Mouse (Mus musculus): ENCODE measurements around the gene Zyg11a. TPM values are rescaled to one million over a fixed set of nuclear protein-coding genes. Genes with fewer than 3 reads are reported as not detected.
A peak's percentile ranks its signal among the peaks of the same experiment; 100 is the strongest.

Zyg11a gene
- polyA plus RNA-seq, 1 experiment from 2014 or later: not detected

DNA sequence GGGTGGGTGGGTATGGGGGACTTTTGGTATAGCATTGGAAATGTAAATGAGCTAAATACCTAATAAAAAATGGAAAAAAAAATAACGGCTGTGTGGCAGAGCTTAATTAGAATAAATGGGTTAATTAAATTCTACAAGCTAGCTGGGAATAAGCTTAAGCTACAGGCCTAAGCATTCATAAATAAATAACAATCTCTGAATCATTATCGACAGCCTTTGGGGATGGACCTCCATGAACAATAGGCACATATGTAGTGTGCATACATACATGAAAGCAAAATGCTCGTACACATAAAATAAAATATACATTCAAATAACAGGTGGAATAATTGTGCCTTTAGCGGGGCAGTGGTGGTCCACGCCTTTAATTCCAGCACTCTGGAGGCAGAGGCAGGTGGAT lies 4.7 kb upstream of the Zyg11a start:
- Histone ChIP-seq H3K4me2 (ENCODE audit: low read length) (no peak overlapping the region), H3K9me3 (ENCODE audit: control insufficient read depth, low read length) (no peaks in the 10 kb centered on the region), H3K27ac (replicated peaks in 1 of 2; ENCODE audit: control insufficient read depth in 1 of 2, insufficient read depth in 1 of 2, low read depth in 2 of 2, low read length in 2 of 2) (no peak overlapping the region), H3K36me3 (ENCODE audit: control insufficient read depth, insufficient read depth, low read length) (no peaks in the 10 kb centered on the region), H3K27me3 (ENCODE audit: control insufficient read depth, insufficient read depth, low read length) (peaks cover 21% of the 10 kb centered on the region), H3K9ac (ENCODE audit: low read length) (no peak overlapping the region), H3K4me3 (ENCODE audit: control insufficient read depth in 1 of 2, insufficient read depth in 1 of 2, low read depth in 1 of 2, low read length in 2 of 2) (no peak overlapping the region), H3K4me1 (ENCODE audit: control insufficient read depth in 2 of 2, insufficient read depth in 2 of 2, low read length in 2 of 2) (peaks cover 3 to 11% of the 10 kb centered on the region in 2 experiments; a peak in 2 of 4 replicates)
- WGBS: 91% methylated on average over 5 of the region's 5 CpGs
- no peak for ATAC-seq (ENCODE audit: insufficient number of reproducible peaks, insufficient read depth, low FRiP score, low read depth)

DNA sequence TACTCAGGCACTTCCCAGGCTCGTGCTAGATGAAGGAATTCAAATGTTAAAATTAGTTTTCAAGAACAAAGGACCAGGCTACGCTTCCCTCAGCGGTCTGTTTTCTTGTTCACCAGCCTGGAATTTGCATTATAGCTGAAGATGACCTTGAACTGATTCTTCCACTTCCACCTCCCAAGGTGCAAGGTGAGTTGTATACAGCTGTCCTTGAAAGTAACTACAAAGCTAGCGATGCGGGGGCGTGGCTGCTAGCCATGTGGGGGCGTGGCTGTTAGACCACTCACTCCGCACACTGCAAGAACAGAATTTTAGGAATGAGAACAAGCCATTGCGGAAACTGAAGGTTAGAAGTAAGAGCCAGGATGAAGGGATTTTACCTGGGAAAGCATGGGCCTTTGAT lies 1.2 kb upstream of the Zyg11a start:
- no peak for ATAC-seq (ENCODE audit: insufficient number of reproducible peaks, insufficient read depth, low FRiP score, low read depth)
- peak overlapping the region; percentile 53 for H3K4me2 ChIP-seq (ENCODE audit: low read length)
- no peaks in the 10 kb centered on the region for H3K36me3 ChIP-seq (ENCODE audit: control insufficient read depth, insufficient read depth, low read length)
- 3% methylated on average over 9 of the region's 9 CpGs for WGBS
- no peaks in the 10 kb centered on the region for H3K9me3 ChIP-seq (ENCODE audit: control insufficient read depth, low read length)
- peaks cover 3 to 11% of the 10 kb centered on the region in 2 experiments; a peak in 2 of 4 replicates for H3K4me1 ChIP-seq (ENCODE audit: control insufficient read depth in 2 of 2, insufficient read depth in 2 of 2, low read length in 2 of 2)
- peak overlapping the region in 1 of 2 experiments; percentile 13; a peak in 1 of 4 replicates for H3K4me3 ChIP-seq (ENCODE audit: control insufficient read depth in 1 of 2, insufficient read depth in 1 of 2, low read depth in 1 of 2, low read length in 2 of 2)
- H3K27me3 ChIP-seq (ENCODE audit: control insufficient read depth, insufficient read depth, low read length): peaks cover 37% of the 10 kb centered on the region
- H3K9ac ChIP-seq (ENCODE audit: low read length): no peak overlapping the region
- no peak overlapping the region for H3K27ac ChIP-seq (replicated peaks in 1 of 2; ENCODE audit: control insufficient read depth in 1 of 2, insufficient read depth in 1 of 2, low read depth in 2 of 2, low read length in 2 of 2)

DNA sequence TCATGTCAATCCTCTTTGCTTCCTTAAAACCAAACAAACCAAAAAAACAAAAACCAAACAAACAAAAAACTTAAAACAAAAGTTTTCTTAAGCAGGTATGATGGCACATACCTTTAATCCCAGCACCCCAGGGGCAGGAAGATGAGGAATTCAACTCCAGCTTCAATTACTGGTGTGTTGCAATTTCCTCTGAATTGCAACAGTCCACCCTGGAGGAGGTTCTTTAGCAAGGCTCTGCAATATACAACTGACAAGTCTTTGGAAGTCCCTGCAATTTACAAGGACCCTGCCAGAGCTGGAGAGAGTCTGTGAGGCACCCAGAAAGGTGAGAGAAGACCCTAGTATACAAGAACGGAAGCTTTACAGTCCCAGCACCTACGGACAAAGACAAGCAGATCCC lies 4.8 kb downstream of the Zyg11a start:
- Histone ChIP-seq H3K36me3 (ENCODE audit: control insufficient read depth, insufficient read depth, low read length) (no peaks in the 10 kb centered on the region), H3K4me2 (ENCODE audit: low read length) (no peak overlapping the region), H3K4me3 (ENCODE audit: control insufficient read depth in 1 of 2, insufficient read depth in 1 of 2, low read depth in 1 of 2, low read length in 2 of 2) (no peak overlapping the region), H3K27me3 (ENCODE audit: control insufficient read depth, insufficient read depth, low read length) (peaks cover 21% of the 10 kb centered on the region), H3K9me3 (ENCODE audit: control insufficient read depth, low read length) (no peaks in the 10 kb centered on the region), H3K9ac (ENCODE audit: low read length) (no peak overlapping the region), H3K27ac (replicated peaks in 1 of 2; ENCODE audit: control insufficient read depth in 1 of 2, insufficient read depth in 1 of 2, low read depth in 2 of 2, low read length in 2 of 2) (no peak overlapping the region), H3K4me1 (ENCODE audit: control insufficient read depth in 2 of 2, insufficient read depth in 2 of 2, low read length in 2 of 2) (0 out of 4 replicates have a peak, but pooled peaks cover 0 to 3% of the 10 kb centered on the region in 2 experiments)
- WGBS: 87% methylated on average over 2 of the region's 2 CpGs
- no peak for ATAC-seq (ENCODE audit: insufficient number of reproducible peaks, insufficient read depth, low FRiP score, low read depth)

DNA sequence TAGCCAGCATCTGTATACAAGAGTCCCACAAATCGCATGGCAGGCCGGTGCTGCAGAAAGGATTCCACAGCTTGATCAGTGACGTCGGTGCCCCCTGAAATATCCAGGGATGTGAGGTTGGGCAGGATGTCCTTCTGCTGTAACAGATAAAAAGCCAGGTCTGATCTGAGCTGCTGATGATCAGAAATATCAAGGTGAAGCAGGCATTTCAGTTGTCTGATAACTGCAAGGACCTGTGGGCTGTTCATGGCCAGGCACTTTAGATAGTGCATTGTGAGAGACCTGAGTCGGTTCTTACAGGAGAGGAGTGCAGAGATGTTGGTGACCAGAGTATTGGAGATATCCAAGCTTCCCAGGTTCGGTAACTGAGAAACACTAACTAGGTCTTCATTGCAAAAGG lies 13.2 kb downstream of the Zyg11a start:
- H3K27ac ChIP-seq (replicated peaks in 1 of 2; ENCODE audit: control insufficient read depth in 1 of 2, insufficient read depth in 1 of 2, low read depth in 2 of 2, low read length in 2 of 2): no peak overlapping the region

DNA sequence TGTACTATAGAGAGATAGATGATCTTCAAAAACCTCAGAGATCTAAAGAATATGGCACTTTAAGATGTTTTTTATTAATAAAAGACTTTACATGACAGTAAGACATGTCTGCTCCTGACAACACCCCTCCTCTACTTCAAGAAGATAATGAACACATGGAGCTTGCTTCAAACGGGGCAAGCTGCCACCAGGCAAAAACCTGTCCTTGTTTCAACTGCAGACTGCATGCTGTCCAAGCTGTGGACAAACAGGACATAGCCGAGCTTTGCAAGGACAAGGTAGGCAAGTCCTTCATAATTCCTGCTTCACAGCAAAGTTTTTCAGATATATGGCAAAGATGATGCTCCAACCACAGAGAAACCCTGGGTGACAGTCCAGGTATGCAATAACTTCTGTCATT lies 18.6 kb downstream of the Zyg11a start:
- no peak for ATAC-seq (ENCODE audit: insufficient number of reproducible peaks, insufficient read depth, low FRiP score, low read depth)
- Histone ChIP-seq H3K4me3 (ENCODE audit: control insufficient read depth in 1 of 2, insufficient read depth in 1 of 2, low read depth in 1 of 2, low read length in 2 of 2) (no peak overlapping the region), H3K9ac (ENCODE audit: low read length) (no peak overlapping the region), H3K9me3 (ENCODE audit: control insufficient read depth, low read length) (no peaks in the 10 kb centered on the region), H3K4me2 (ENCODE audit: low read length) (no peak overlapping the region), H3K27me3 (ENCODE audit: control insufficient read depth, insufficient read depth, low read length) (no peaks in the 10 kb centered on the region), H3K27ac (replicated peaks in 1 of 2; ENCODE audit: control insufficient read depth in 1 of 2, insufficient read depth in 1 of 2, low read depth in 2 of 2, low read length in 2 of 2) (no peak overlapping the region), H3K36me3 (ENCODE audit: control insufficient read depth, insufficient read depth, low read length) (no peaks in the 10 kb centered on the region), H3K4me1 (ENCODE audit: control insufficient read depth in 2 of 2, insufficient read depth in 2 of 2, low read length in 2 of 2) (peaks cover 0 to 2% of the 10 kb centered on the region in 2 experiments; a peak in 1 of 4 replicates)
- WGBS: 54% methylated on average over 2 of the region's 2 CpGs

More for the DNA sequence above, 13.2 kb downstream of the Zyg11a start:
- Histone ChIP-seq H3K4me1 (ENCODE audit: control insufficient read depth in 2 of 2, insufficient read depth in 2 of 2, low read length in 2 of 2) (no peaks in the 10 kb centered on the region), H3K36me3 (ENCODE audit: control insufficient read depth, insufficient read depth, low read length) (no peaks in the 10 kb centered on the region), H3K4me3 (ENCODE audit: control insufficient read depth in 1 of 2, insufficient read depth in 1 of 2, low read depth in 1 of 2, low read length in 2 of 2) (no peak overlapping the region), H3K27me3 (ENCODE audit: control insufficient read depth, insufficient read depth, low read length) (no peaks in the 10 kb centered on the region), H3K9me3 (ENCODE audit: control insufficient read depth, low read length) (no peaks in the 10 kb centered on the region), H3K4me2 (ENCODE audit: low read length) (no peak overlapping the region), H3K9ac (ENCODE audit: low read length) (no peak overlapping the region)
- 77% methylated on average over 6 of the region's 6 CpGs for WGBS
- no peak for ATAC-seq (ENCODE audit: insufficient number of reproducible peaks, insufficient read depth, low FRiP score, low read depth)

DNA sequence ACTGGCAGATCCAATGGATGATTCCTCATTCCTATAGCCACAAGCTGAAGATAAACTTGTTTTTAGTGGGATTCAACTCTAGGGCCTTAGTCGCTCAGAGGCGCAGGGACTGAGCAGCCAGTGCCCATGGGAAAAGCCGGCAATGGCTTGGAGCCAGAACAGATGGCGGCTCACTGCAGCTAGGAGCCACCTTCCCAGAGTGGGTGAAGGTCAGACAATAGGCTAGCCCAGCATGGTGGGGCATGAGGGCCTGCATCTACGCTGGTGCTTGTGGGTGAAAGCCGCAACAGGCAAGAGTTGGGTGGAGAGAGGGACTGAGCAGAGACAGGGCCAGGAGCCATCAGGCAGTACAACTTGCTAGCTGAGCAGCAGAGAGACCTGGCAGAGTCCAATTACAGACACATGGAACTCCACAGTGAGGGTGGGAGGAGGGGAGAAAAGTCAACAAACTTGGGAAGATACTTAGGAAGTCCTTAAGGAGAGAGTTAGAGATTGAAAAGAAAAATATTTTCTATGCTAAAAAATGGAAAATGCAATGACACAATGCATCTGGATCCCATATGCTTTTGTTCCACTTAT lies 21.5 kb downstream of the Zyg11a start:
- no peak overlapping the region for H3K4me2 ChIP-seq (ENCODE audit: low read length)
- no peak for ATAC-seq (ENCODE audit: insufficient number of reproducible peaks, insufficient read depth, low FRiP score, low read depth)
- no peaks in the 10 kb centered on the region for H3K36me3 ChIP-seq (ENCODE audit: control insufficient read depth, insufficient read depth, low read length)
- H3K27me3 ChIP-seq (ENCODE audit: control insufficient read depth, insufficient read depth, low read length): no peaks in the 10 kb centered on the region
- peaks cover 0 to 2% of the 10 kb centered on the region in 2 experiments; a peak in 1 of 4 replicates for H3K4me1 ChIP-seq (ENCODE audit: control insufficient read depth in 2 of 2, insufficient read depth in 2 of 2, low read length in 2 of 2)
- H3K4me3 ChIP-seq (ENCODE audit: control insufficient read depth in 1 of 2, insufficient read depth in 1 of 2, low read depth in 1 of 2, low read length in 2 of 2): no peak overlapping the region
- H3K27ac ChIP-seq (replicated peaks in 1 of 2; ENCODE audit: control insufficient read depth in 1 of 2, insufficient read depth in 1 of 2, low read depth in 2 of 2, low read length in 2 of 2): no peak overlapping the region
- WGBS: 55% methylated on average over 6 of the region's 6 CpGs
- H3K9ac ChIP-seq (ENCODE audit: low read length): no peak overlapping the region
- H3K9me3 ChIP-seq (ENCODE audit: control insufficient read depth, low read length): no peaks in the 10 kb centered on the region

DNA sequence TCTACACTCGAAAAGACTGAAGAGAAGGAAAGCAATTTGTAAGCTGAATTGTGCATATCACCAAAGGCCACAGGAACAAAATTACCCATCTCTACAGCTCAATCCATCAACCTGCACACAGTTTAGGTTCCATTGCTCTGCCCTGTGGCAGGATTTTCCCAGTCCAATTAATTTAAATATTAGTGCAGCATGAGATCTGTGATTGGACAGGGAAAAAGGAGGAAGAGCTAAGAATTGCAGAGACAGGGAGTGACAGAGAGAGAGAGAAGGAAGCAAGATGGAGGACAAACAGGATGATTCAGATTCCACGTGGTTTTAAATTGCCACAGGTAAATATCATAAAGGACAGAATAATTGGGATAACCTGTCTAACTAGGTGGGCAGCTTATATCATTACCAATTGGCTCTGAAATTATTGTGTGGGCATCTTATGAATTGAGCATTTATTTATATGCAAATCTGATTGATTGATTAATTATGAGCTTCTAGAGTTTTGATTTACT lies 25.0 kb downstream of the Zyg11a start:
- Histone ChIP-seq H3K9ac (ENCODE audit: low read length) (no peak overlapping the region), H3K4me3 (ENCODE audit: control insufficient read depth in 1 of 2, insufficient read depth in 1 of 2, low read depth in 1 of 2, low read length in 2 of 2) (no peak overlapping the region), H3K9me3 (ENCODE audit: control insufficient read depth, low read length) (no peaks in the 10 kb centered on the region), H3K27ac (replicated peaks in 1 of 2; ENCODE audit: control insufficient read depth in 1 of 2, insufficient read depth in 1 of 2, low read depth in 2 of 2, low read length in 2 of 2) (no peak overlapping the region), H3K4me2 (ENCODE audit: low read length) (no peak overlapping the region), H3K4me1 (ENCODE audit: control insufficient read depth in 2 of 2, insufficient read depth in 2 of 2, low read length in 2 of 2) (peaks cover 0 to 2% of the 10 kb centered on the region in 2 experiments; a peak in 1 of 4 replicates), H3K36me3 (ENCODE audit: control insufficient read depth, insufficient read depth, low read length) (no peaks in the 10 kb centered on the region), H3K27me3 (ENCODE audit: control insufficient read depth, insufficient read depth, low read length) (no peaks in the 10 kb centered on the region)
- WGBS: 73% methylated on average over 2 of the region's 2 CpGs
- ATAC-seq (ENCODE audit: insufficient number of reproducible peaks, insufficient read depth, low FRiP score, low read depth): no peak

DNA sequence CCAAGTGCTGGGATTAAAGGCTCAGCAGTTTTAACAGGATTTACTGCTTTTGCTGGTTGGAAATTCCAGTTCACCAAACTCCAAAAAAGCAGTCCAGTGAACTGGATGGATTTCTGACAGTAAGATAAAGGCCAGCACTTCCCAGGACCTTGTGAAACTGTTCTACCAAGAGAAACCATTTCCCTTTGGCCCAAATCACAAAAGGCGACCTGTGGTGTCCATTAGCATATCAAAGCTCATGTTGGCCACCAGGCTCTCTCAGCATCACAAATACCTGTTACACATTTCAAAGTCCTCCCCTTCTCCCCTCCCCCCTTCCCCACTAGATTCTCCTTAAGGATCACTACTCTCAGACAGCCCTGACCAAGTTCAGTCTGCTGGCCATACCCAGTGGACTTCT lies 35.6 kb downstream of the Zyg11a start:
- Histone ChIP-seq H3K4me2 (ENCODE audit: low read length) (no peak overlapping the region), H3K36me3 (ENCODE audit: control insufficient read depth, insufficient read depth, low read length) (0 out of 2 replicates have a peak, but pooled peaks cover 1% of the 10 kb centered on the region), H3K4me1 (ENCODE audit: control insufficient read depth in 2 of 2, insufficient read depth in 2 of 2, low read length in 2 of 2) (no peaks in the 10 kb centered on the region), H3K9ac (ENCODE audit: low read length) (no peak overlapping the region), H3K4me3 (ENCODE audit: control insufficient read depth in 1 of 2, insufficient read depth in 1 of 2, low read depth in 1 of 2, low read length in 2 of 2) (no peak overlapping the region), H3K27ac (replicated peaks in 1 of 2; ENCODE audit: control insufficient read depth in 1 of 2, insufficient read depth in 1 of 2, low read depth in 2 of 2, low read length in 2 of 2) (no peak overlapping the region), H3K27me3 (ENCODE audit: control insufficient read depth, insufficient read depth, low read length) (no peaks in the 10 kb centered on the region), H3K9me3 (ENCODE audit: control insufficient read depth, low read length) (no peaks in the 10 kb centered on the region)
- 54% methylated on average over 1 of the region's 1 CpGs for WGBS
- ATAC-seq (ENCODE audit: insufficient number of reproducible peaks, insufficient read depth, low FRiP score, low read depth): no peak
